Mouse (Mus musculus) ES-E14 (cell line): Measurements from ENCODE around the gene Baiap2l1. TPM values are rescaled to one million over a fixed set of nuclear protein-coding genes. Genes with fewer than 3 reads are reported as not detected.

ENCODE experiments used
- DNase-seq: peaks from one replicate; pipeline ENCODE4 v3.0.0-alpha.2; 2013; ENCODE audit warnings: low read depth, low spot score
- H3K27ac ChIP-seq: 2 replicates; pipeline ENCODE4 v1.5.1; 2012; ENCODE audit warnings: low read depth, mild to moderate bottlenecking, low read length, moderate library complexity, mixed read lengths; ENCODE audit not compliant: poor library complexity, insufficient read depth, severe bottlenecking
- H3K36me3 ChIP-seq: 2 replicates; pipeline ENCODE4 v1.6.1; 2012; ENCODE audit warnings: mild to moderate bottlenecking, low read length, moderate library complexity, mixed read lengths; ENCODE audit not compliant: control insufficient read depth, poor library complexity, insufficient read depth, severe bottlenecking
- H3K4me1 ChIP-seq, 2 experiments: fragments of 150-350 bp in 1 of 2; sonication (generic) in 1 of 2; 2 replicates each; pipeline ENCODE4 v1.6.1; 2012; ENCODE audit warnings: low read length in 2 of 2, mild to moderate bottlenecking in 1 of 2, mixed read lengths in 1 of 2; ENCODE audit not compliant: control insufficient read depth in 2 of 2, insufficient read depth in 2 of 2, poor library complexity in 1 of 2
- H3K4me3 ChIP-seq, 2 experiments: fragments of 150-350 bp in 1 of 2; sonication (generic) in 1 of 2; 2 replicates each; pipeline ENCODE4 v1.5.1; 2012; ENCODE audit warnings: low read length in 2 of 2, low read depth in 1 of 2, mild to moderate bottlenecking in 1 of 2, mixed read lengths in 1 of 2; ENCODE audit not compliant: insufficient read depth in 1 of 2, poor library complexity in 1 of 2, severe bottlenecking in 1 of 2
- H3K9ac ChIP-seq: 2 replicates; pipeline ENCODE4 v1.6.1; 2012; ENCODE audit warnings: low read depth, mild to moderate bottlenecking, low read length, mixed read lengths; ENCODE audit not compliant: poor library complexity, insufficient read depth, severe bottlenecking
- H3K9me3 ChIP-seq: fragments of 150-350 bp; sonication (generic); 2 replicates; pipeline ENCODE4 v1.6.1; 2012; ENCODE audit warnings: low read depth, mild to moderate bottlenecking, low read length; ENCODE audit not compliant: control insufficient read depth, insufficient read depth
- CHD2 ChIP-seq: IDR thresholded peaks from 2 replicates; pipeline ENCODE4 v1.6.1; 2014; ENCODE audit warnings: mild to moderate bottlenecking, low read depth, low read length, inconsistent platforms
- HCFC1 ChIP-seq: IDR thresholded peaks from 2 replicates; pipeline ENCODE4 v1.6.1; 2012; ENCODE audit warnings: low read length, inconsistent platforms, borderline replicate concordance; ENCODE audit not compliant: insufficient read depth
- MAFK ChIP-seq: IDR thresholded peaks from 2 replicates; pipeline ENCODE4 v1.6.1; 2014; ENCODE audit warnings: mild to moderate bottlenecking, low read depth, low read length, inconsistent platforms; ENCODE audit not compliant: insufficient read depth
- ZC3H11A ChIP-seq: IDR thresholded peaks from 2 replicates; pipeline ENCODE4 v1.6.1; 2012; ENCODE audit warnings: low read depth, mild to moderate bottlenecking, inconsistent platforms, low read length, borderline replicate concordance
- ZNF384 ChIP-seq: IDR thresholded peaks from 2 replicates; pipeline ENCODE4 v1.6.1; 2012; ENCODE audit warnings: low read depth, low read length, inconsistent platforms
- in situ Hi-C, 2 experiments: fragments of 600-800 bp; cut with MboI; formaldehyde crosslinking; loops; one replicate each; pipeline ENCODE4 v1.15.1; 2025; ENCODE audit warnings: low sequenced_read_pairs in 2 of 2, inconsistent platforms in 1 of 2; ENCODE audit not compliant: unreplicated experiment in 2 of 2
- total RNA-seq: library from RNA; depleted of rRNA; stranded (reverse); fragments of 300-350 nt; gene quantifications from 2 replicates; pipeline ENCODE4 v1.2.3, GENCODE M21; 2012

Gene Baiap2l1
- total RNA-seq, 1 experiment, result 1.4 TPM

GRCm38 (mm10) chr5:144288391-144288790, 69.5 kb downstream of the Baiap2l1 start:
- no peaks in the 10 kb centered on the region for H3K36me3 ChIP-seq
- no peak overlapping the region for H3K27ac ChIP-seq
- in situ Hi-C loops, result no loop called here
- DNase-seq, result no peak
- H3K4me1 ChIP-seq, result no peaks in the 10 kb centered on the region
- no peak overlapping the region for H3K4me3 ChIP-seq
- no peaks in the 10 kb centered on the region for H3K9me3 ChIP-seq
- TF ChIP-seq HCFC1, result no peak
- no peak for TF ChIP-seq CHD2
- no peak for TF ChIP-seq ZNF384
- no peak for TF ChIP-seq ZC3H11A
- TF ChIP-seq MAFK, result no peak
- H3K9ac ChIP-seq, result no peak overlapping the region

- in situ Hi-C loops, result no loop called here
- no peak for DNase-seq
- no peaks in the 10 kb centered on the region for H3K9me3 ChIP-seq
- no peak overlapping the region for H3K9ac ChIP-seq
- TF ChIP-seq ZC3H11A (no peak), ZNF384 (no peak), HCFC1 (no peak), MAFK (no peak), CHD2 (no peak)
- H3K27ac ChIP-seq, result no peak overlapping the region
- no peak overlapping the region for H3K4me3 ChIP-seq
- no peaks in the 10 kb centered on the region for H3K36me3 ChIP-seq
- H3K4me1 ChIP-seq, result no peaks in the 10 kb centered on the region
Measured at GRCm38 (mm10) chr5:144287267-144287820, 70.6 kb downstream of the Baiap2l1 start.

GRCm38 (mm10) chr5:144286591-144287266, 71.2 kb downstream of the Baiap2l1 start:
- in situ Hi-C loops, result no loop called here
- Histone ChIP-seq H3K27ac (no peak overlapping the region), H3K36me3 (no peaks in the 10 kb centered on the region), H3K4me3 (no peak overlapping the region), H3K9ac (no peak overlapping the region), H3K9me3 (no peaks in the 10 kb centered on the region), H3K4me1 (no peaks in the 10 kb centered on the region)
- TF ChIP-seq MAFK (no peak), HCFC1 (no peak), CHD2 (no peak), ZNF384 (no peak), ZC3H11A (no peak)
- no peak for DNase-seq

- in situ Hi-C loops, result no loop called here
Measured at GRCm38 (mm10) chr5:144284599-144284998, 73.3 kb downstream of the Baiap2l1 start.

More at GRCm38 (mm10) chr5:144284599-144284998, 73.3 kb downstream of the Baiap2l1 start:
- Histone ChIP-seq H3K9ac (no peak overlapping the region), H3K4me1 (no peaks in the 10 kb centered on the region), H3K36me3 (no peaks in the 10 kb centered on the region), H3K4me3 (no peak overlapping the region), H3K27ac (no peak overlapping the region), H3K9me3 (no peaks in the 10 kb centered on the region)
- TF ChIP-seq HCFC1 (no peak), ZNF384 (no peak), MAFK (no peak), ZC3H11A (no peak), CHD2 (no peak)
- no peak for DNase-seq
